Mouse (Mus musculus): ENCODE data around the gene Olfr898.

Gene Olfr898

DNA sequence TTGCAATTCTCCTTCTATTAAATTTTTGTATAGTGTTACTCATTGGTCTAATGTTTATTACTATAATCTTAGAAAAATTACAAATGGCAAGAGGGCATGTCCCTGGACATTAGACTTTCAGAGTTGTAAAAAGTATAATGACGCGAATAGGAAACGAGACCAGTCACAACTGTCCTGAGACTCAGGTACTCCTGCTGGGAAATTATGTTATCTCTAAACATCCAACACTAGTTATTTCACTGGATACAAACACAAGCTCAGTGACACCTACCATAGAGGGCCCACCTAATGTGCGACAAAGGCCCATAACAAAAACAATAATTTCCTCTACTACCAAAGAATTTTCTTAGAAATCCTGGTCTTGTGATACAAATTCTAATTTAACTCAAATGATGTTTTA is at the start of gene Olfr898:
Gene Olfr898 (plus strand): TSS at position 301 of the 400 bp plus-strand sequence.
- no peak for DNase-seq

DNA sequence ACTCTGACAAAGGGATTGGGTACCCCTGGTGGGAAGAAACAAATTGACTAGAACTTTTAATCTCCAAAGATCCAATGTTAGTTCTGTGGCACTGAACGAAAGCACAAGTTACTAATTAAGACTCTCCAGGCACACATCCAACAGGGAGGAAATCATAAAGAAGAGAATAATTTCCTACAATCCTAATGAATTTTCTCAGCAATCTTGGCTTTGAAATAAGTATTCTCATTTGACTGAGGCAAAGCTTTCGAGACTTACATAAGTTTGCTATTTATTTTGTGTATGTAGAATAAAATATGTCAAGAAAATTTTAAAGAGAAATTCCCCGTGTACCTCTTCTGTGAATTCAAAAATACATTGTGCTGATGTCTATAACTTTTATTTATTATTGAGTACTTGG is 19.5 kb upstream of the Olfr898 start, which contains the start of gene Olfr25:
Gene Olfr25 (plus strand): TSS at position 301 of the 400 bp plus-strand sequence.
- no peak for DNase-seq

GRCm38 (mm10) chr9:38366596-38366995 is 18.4 kb downstream of the Olfr898 start, which contains the start of gene Olfr250:
Gene Olfr250, plus strand, starts transcription at chr9:38366896.
- no peak for DNase-seq

GRCm38 (mm10) chr9:38376786-38377185 is 28.6 kb downstream of the Olfr898 start, which contains the start of gene Olfr251:
Gene Olfr251, plus strand, starts transcription at chr9:38377086.
- no peak for DNase-seq

DNA sequence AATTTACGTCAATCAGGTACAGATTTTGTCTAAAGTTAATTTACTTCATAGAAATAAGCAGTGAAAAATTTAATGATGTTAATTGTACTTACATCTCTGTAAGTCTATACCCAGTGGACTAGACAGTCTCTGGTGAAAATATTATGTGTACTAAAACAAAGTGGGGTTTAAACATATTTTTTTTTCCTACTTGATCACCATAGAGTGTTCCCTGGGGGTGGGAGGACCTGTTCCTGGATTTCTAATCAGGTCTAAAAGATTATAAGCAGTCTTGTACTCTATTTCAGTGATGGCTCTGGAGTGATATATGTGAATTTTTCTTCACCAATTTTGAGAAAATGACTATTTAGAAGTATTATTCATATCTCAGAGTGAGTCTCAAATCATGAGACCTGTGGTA is 53.2 kb downstream of the Olfr898 start, which contains the start of gene Olfr147:
Gene Olfr147 (plus strand): TSS at position 301 of the 400 bp plus-strand sequence.
- DNase-seq: no peak
